Mouse (Mus musculus) monocyte, adult 5-6 weeks (primary cell): ENCODE results near the gene Glra1. TPM values are rescaled to one million over a fixed set of nuclear protein-coding genes. Genes with fewer than 3 reads are reported as not detected.

ENCODE experiments used
- ATAC-seq: fragments of 153-309, 156-312 bp; replicated peaks from 2 replicates; pipeline ENCODE4 v1.8.0; 2017; ENCODE audit warnings: mild to moderate bottlenecking; ENCODE audit not compliant: low TSS enrichment, insufficient number of reproducible peaks, severe bottlenecking, poor library complexity, low FRiP score
- total RNA-seq: library from RNA; stranded (forward); fragments of 200-1000, 200-491, 200-594 nt; gene quantifications from 3 replicates; pipeline ENCODE4 v1.2.3, GENCODE M21; 2017

The Glra1 gene
- total RNA-seq, 1 experiment from 2014 or later, result not detected

GRCm38 (mm10) chr11:55533378-55533777 lies 74.6 kb downstream of the Glra1 start:
- no peak for ATAC-seq

- ATAC-seq, result no peak
Observed at GRCm38 (mm10) chr11:55530741-55531140, 77.3 kb downstream of the Glra1 start.

- ATAC-seq, result peak; percentile 66
Observed at GRCm38 (mm10) chr11:55518806-55519674, 89.0 kb downstream of the Glra1 start.

DNA sequence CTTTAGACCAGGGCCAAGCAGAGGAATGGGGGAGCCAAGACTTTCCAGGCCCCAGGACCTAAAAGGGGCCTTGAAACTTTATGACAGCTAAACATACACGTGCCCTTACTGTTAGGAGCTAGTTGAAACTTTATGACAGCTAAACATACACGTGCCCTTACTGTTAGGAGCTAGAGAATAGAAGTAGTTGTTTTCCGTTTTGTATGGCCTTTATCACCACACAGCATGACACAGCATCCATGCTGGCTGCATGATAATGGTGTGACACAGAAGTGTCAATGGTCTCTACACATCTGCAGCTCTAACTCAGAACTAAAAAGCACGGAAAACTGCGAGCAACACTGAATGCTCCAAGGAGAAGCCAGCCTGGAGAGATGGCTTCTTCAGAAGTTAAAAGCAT lies 90.3 kb downstream of the Glra1 start:
- ATAC-seq, result no peak

- no peak for ATAC-seq
Observed at GRCm38 (mm10) chr11:55511374-55511773, 96.6 kb downstream of the Glra1 start.

DNA sequence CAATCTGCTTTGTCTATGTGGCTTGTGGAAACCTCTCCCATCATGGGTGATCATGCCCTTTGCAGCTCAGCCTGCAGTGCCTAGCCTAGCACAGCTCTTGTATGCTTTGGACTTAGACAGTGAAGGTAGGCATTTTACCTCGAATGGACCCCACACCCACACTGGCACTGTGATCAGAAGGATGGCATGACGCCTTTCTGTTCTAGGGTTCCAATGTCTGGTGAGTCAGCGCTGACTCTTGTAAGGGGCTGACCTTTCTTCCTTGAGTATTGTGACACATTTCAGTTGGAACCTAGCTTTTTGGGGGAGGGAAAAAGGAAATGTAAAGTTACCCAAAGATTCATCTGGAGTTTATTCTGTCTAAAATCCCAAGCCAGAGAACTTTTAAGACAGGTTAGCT lies 102.5 kb downstream of the Glra1 start:
- ATAC-seq, result no peak; the same call in 1 of the 2 replicates

DNA sequence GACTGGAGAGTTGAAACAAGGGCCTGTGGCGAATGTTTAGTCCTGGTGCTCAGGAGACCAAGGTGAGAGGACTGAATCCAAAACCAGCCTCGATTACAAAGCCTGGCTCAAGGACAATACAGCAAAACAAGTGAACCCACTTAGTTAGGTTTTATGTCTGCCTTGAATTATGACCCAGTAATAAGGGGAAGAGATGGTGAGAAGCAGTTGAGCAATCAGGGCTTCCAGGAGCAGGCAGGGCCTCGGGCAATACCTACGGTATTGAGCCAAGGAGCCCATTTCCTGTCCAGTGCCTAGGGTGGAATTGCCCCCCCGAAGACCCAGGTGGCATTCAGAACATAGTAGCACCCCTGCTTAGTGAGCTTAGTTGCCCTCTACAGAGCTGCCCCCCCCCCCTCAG lies 105.1 kb downstream of the Glra1 start:
- no peak for ATAC-seq

DNA sequence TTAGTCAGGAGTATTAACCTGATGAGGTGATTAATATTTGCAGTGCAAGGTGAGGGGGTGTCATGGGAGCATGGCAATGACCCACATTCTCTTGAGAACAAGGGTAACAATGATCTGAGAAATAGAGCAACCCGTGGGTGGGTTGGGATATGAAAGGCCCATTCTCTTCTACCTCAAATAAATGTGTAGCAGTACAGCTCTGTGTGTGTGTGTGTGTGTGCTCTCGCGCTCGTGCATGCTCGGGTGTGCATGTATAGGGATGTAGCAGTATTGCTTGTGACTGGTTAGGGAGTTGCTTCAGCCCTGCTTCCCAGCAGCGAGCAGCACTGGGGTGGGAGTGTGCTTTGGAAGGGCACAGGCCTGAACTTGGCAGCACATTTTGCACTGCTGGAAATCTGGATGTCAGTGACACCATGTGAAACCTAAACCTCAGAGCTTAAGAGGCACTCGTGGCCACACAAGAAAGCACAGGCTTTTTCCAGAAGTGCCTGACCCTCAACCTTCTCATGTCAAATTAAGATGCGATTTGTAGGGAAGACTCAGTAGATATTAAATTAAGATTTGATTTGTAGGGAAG lies 106.0 kb downstream of the Glra1 start:
- no peak for ATAC-seq

GRCm38 (mm10) chr11:55497885-55498284 lies 110.1 kb downstream of the Glra1 start:
- ATAC-seq, result peak; percentile 77

DNA sequence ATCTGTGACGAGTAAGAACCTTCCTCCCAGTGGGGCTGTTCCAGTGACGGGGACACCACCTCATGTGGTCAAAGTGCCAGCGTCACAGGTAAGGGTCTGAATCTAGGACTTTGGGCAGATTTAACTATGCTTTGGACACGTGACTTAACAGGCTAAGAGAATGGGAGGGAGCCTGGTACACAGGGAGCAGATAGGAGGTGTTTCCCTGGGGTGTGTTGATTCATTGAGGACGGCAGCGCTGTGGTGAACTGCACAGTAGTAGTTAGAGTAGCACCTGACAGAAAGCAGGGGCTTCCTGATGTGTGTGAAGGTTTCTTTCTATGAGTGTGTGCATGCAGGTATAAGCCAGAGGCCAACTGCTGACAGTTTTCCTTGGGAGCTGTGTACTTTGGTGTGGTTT lies 111.8 kb downstream of the Glra1 start:
- ATAC-seq, result no peak

DNA sequence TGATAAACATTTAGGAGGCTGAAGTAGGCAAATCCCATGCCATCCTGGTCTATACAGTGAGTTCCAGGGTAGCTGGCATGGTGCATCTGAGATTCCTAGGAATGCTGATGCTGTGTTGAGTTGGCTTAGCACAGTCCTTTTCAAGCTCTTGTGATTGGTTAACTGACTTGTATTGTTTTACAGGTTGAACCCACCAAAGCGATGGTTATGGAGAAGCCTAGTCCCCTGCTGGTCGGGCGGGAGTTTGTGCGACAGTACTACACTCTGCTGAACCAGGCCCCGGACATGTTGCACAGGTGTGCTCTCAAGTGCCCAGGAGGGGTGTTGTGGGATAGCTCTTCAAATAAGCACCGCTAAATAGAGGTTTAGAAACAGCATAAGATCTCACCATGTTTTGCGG lies 122.6 kb downstream of the Glra1 start:
- no peak for ATAC-seq

DNA sequence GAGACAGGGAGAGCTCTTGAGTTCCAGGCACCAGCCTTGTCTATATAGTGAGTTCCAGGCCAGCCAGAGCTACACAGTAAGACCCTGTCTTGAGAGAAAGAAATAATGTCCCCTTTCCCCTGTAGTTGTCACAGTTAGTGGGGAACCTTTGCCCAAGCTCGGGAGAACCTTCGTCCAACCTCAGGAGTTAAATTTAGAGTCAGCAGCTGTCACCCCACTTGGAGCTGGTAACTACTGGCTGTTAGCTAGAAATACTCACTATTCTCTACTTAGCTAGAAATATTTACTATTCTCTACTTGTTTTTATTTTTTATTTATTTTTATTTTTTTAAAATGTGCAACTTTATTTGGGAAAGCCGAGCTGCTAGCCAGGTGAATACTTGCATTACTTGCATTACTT lies 134.8 kb downstream of the Glra1 start:
- ATAC-seq, result no peak

DNA sequence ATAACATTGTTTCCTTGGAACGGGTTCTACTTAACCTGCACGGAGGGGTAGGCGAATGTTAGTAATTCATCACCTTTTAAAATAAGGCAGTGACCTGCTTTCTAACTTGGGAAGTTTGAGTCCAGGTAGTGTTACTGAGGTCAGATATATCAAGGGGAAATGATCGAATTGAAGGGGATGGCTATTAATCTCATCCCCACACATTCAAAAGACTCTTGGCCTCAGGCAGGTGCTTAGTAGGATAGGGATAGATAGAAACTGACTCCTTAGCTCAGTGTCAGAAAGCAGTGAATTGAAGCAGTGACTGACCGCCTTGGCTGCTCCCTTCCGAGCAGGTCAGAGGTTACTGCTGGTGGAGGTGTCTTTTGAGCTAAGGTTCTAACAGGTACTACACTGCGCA lies 136.5 kb downstream of the Glra1 start:
- ATAC-seq, result no peak

GRCm38 (mm10) chr11:55470761-55471160 lies 137.2 kb downstream of the Glra1 start:
- no peak for ATAC-seq

GRCm38 (mm10) chr11:55469923-55470691 lies 137.9 kb downstream of the Glra1 start:
- ATAC-seq, result no peak

DNA sequence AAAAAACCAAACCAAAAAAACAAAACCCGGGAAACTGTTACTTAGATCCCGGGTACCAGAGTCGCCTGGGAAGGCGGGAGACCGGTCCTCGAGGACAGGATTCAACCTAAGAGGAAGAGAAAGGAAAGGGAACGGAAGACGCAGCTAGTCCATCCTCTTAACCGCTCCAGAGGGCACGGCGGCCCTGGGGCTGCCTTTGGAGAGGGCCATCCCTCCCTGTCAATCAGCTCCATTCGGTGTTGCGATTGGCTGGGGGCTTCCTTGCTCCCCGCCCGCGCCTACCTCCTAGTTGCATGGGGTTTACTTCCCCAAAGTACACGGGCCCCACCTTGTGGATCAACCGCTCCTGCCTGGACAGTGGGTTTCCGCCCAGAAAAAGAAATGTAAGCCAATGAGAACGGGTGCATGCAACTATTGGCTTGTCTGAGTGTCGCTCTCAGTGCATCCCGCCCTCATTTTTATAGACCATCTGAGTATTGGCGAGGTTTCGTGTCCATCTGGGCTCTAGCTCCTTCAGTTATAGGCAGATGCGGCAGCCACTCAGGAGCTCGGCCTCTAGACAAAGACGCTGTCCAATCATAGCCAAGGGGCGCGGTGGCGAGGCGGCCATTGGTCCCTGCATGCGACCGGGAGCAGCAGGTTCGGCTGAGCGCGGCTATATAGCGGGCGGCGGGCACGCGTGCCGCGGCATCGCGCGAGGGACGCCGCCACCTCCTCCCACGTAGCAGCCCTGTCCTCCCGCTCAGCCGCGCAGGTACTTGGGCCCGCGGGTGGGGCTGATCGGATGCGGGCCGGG lies 138.8 kb downstream of the Glra1 start, which contains the start of gene G3bp1:
G3bp1 (plus strand) TSS at position 638 of the 796 bp plus-strand sequence.
- peak; percentile 94 for ATAC-seq

GRCm38 (mm10) chr11:55468611-55469047 lies 139.4 kb downstream of the Glra1 start:
- ATAC-seq, result 0 out of 2 replicates have a peak, but pooled peaks have one; percentile 9

- ATAC-seq, result no peak
Observed at GRCm38 (mm10) chr11:55468012-55468411, 140.0 kb downstream of the Glra1 start.

DNA sequence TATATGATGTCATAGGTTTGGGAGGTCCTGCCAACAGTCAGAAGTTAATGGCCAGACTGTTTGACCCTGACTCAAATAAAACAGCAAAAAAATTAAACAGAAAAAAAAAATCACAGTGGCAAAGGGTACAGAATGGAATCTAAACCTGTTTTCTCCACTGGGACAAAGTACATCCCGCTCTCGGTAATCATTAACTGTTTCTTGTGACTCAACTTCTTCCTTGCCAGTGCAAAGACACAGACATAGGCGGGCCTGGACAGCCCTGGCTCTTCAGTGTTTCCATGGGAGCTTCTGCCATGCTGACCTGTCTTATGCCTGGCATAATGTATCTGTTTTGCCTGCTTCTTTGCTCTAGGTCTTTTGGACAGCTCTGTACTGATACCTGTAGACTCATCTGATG lies 142.8 kb downstream of the Glra1 start:
- no peak for ATAC-seq
